Mouse (Mus musculus): ENCODE measurements around the gene Ahsg. TPM values are rescaled to one million over a fixed set of nuclear protein-coding genes. Genes with fewer than 3 reads are reported as not detected.

Ahsg gene
- total and polyA plus RNA-seq, 3 experiments: 0.13 TPM; not detected in 2

- peaks cover 12 to 17% of the 10 kb centered on the region in 2 experiments for H3K36me3 ChIP-seq (ENCODE audit: control insufficient read depth in 1 of 2, insufficient read depth in 2 of 2, low read length in 2 of 2)
- DNase-seq (ENCODE audit: low read depth, low spot score): no peak
- H3K79me2 ChIP-seq (ENCODE audit: control insufficient read depth, insufficient read depth, low read length, poor library complexity): peaks cover 16% of the 10 kb centered on the region
- no peak overlapping the region for H3K4me3 ChIP-seq (ENCODE audit: control insufficient read depth in 1 of 2, insufficient read depth in 1 of 2, low read depth in 2 of 2, low read length in 2 of 2)
- H3K27ac ChIP-seq (ENCODE audit: control insufficient read depth, low read depth, low read length): no peak overlapping the region
- no peak overlapping the region for H3K9ac ChIP-seq (ENCODE audit: control insufficient read depth, low read depth, low read length, poor library complexity, severe bottlenecking)
- H3K4me1 ChIP-seq (ENCODE audit: control insufficient read depth in 1 of 2, insufficient read depth in 2 of 2, low read length in 2 of 2): peaks cover 5 to 15% of the 10 kb centered on the region in 2 experiments
- no peaks in the 10 kb centered on the region for H3K9me3 ChIP-seq (replicated peaks; ENCODE audit: insufficient read depth, low read length)
- H3K27me3 ChIP-seq (ENCODE audit: control insufficient read depth in 1 of 2, insufficient read depth in 2 of 2, low read length in 2 of 2): no peaks in the 10 kb centered on the region
- TF ChIP-seq UBTF (IDR thresholded peaks at IDR 0.05; ENCODE audit: borderline replicate concordance, insufficient read depth, low read depth, low read length): no peak
Measured at GRCm38 (mm10) chr16:22848331-22848730, 42.7 kb upstream of the Ahsg start.

GRCm38 (mm10) chr16:22852709-22853108 is 38.4 kb upstream of the Ahsg start:
- 0 out of 2 replicates have a peak overlapping the region, but pooled peaks have one; percentile 13 for H3K9ac ChIP-seq (ENCODE audit: control insufficient read depth, low read depth, low read length, poor library complexity, severe bottlenecking)
- no peak overlapping the region for H3K4me3 ChIP-seq (ENCODE audit: control insufficient read depth in 1 of 2, insufficient read depth in 1 of 2, low read depth in 2 of 2, low read length in 2 of 2)
- H3K27me3 ChIP-seq (ENCODE audit: control insufficient read depth in 1 of 2, insufficient read depth in 2 of 2, low read length in 2 of 2): no peaks in the 10 kb centered on the region
- H3K4me1 ChIP-seq (ENCODE audit: control insufficient read depth in 1 of 2, insufficient read depth in 2 of 2, low read length in 2 of 2): peaks cover 11 to 21% of the 10 kb centered on the region in 2 experiments
- H3K9me3 ChIP-seq (replicated peaks; ENCODE audit: insufficient read depth, low read length): no peaks in the 10 kb centered on the region
- H3K27ac ChIP-seq (ENCODE audit: control insufficient read depth, low read depth, low read length): peak overlapping the region; percentile 69
- peak; percentile 61 for DNase-seq (ENCODE audit: low read depth, low spot score)
- peaks cover 18 to 29% of the 10 kb centered on the region in 2 experiments for H3K36me3 ChIP-seq (ENCODE audit: control insufficient read depth in 1 of 2, insufficient read depth in 2 of 2, low read length in 2 of 2)
- H3K79me2 ChIP-seq (ENCODE audit: control insufficient read depth, insufficient read depth, low read length, poor library complexity): peaks cover 17% of the 10 kb centered on the region
- TF ChIP-seq POLR2AphosphoS2 (IDR thresholded peaks at IDR 0.05; ENCODE audit: low read length): no peak
- TF ChIP-seq BHLHE40 (IDR thresholded peaks at IDR 0.05; ENCODE audit: borderline replicate concordance, low read depth, low read length): 0 out of 2 replicates have a peak, but pooled peaks have one; percentile 37
- TF ChIP-seq RCOR1 (IDR thresholded peaks at IDR 0.05; ENCODE audit: low read depth, low read length): peak; percentile 63; the same call in 1 of the 2 replicates
- TF ChIP-seq GATA1 (IDR thresholded peaks at IDR 0.05; ENCODE audit: low read depth, low read length): peak; percentile 80
- TF ChIP-seq ZKSCAN1 (IDR thresholded peaks at IDR 0.05; ENCODE audit: low read depth, low read length): no peak
- no peak for TF ChIP-seq TBP (IDR thresholded peaks at IDR 0.05; ENCODE audit: low read depth, low read length)
- no peak for TF ChIP-seq ZC3H11A (IDR thresholded peaks at IDR 0.05; ENCODE audit: low read depth, low read length)
- TF ChIP-seq NRF1 (IDR thresholded peaks at IDR 0.05; ENCODE audit: insufficient read depth, low read depth, low read length, poor library complexity, severe bottlenecking): no peak
- TF ChIP-seq GABPA (IDR thresholded peaks at IDR 0.05; ENCODE audit: low read depth, low read length): no peak
- no peak for TF ChIP-seq CHD1 (IDR thresholded peaks at IDR 0.05; ENCODE audit: low read depth, low read length)
- TF ChIP-seq UBTF (IDR thresholded peaks at IDR 0.05; ENCODE audit: borderline replicate concordance, insufficient read depth, low read depth, low read length): no peak
- no peak for TF ChIP-seq MEF2A (IDR thresholded peaks at IDR 0.05; ENCODE audit: extremely low read depth, insufficient replicate concordance, low read depth, low read length, poor library complexity, severe bottlenecking)
- TF ChIP-seq ZNF384 (IDR thresholded peaks at IDR 0.05; ENCODE audit: low read depth, low read length): no peak
- no peak for TF ChIP-seq ZMIZ1 (IDR thresholded peaks at IDR 0.05; ENCODE audit: low read depth, low read length)
- TF ChIP-seq CTCF (IDR thresholded peaks at IDR 0.05 in 2 of 3, conservative IDR thresholded peaks at IDR 0.05 in 1 of 3; ENCODE audit: control insufficient read depth in 1 of 3, insufficient read depth in 1 of 3, low read depth in 2 of 3, low read length in 3 of 3, poor library complexity in 1 of 3, severe bottlenecking in 1 of 3): no peak
- TF ChIP-seq USF1 (IDR thresholded peaks at IDR 0.05; ENCODE audit: low read depth, low read length): peak; percentile 43; the same call in 1 of the 2 replicates
- peak; percentile 27; the same call in 1 of the 2 replicates for TF ChIP-seq MXI1 (IDR thresholded peaks at IDR 0.05; ENCODE audit: low read depth, low read length)
- TF ChIP-seq POLR2AphosphoS5 (IDR thresholded peaks at IDR 0.05; ENCODE audit: borderline replicate concordance, low read depth, low read length): no peak
- no peak for TF ChIP-seq MAZ (IDR thresholded peaks at IDR 0.05; ENCODE audit: low read depth, low read length)
- TF ChIP-seq E2F4 (IDR thresholded peaks at IDR 0.05; ENCODE audit: borderline replicate concordance, low read depth, low read length): no peak
- no peak for TF ChIP-seq HCFC1 (IDR thresholded peaks at IDR 0.05; ENCODE audit: low read depth, low read length)
- TF ChIP-seq MAFK (IDR thresholded peaks at IDR 0.05; ENCODE audit: borderline replicate concordance, low read depth, low read length): no peak
- TF ChIP-seq TAL1 (IDR thresholded peaks at IDR 0.05; ENCODE audit: low read length): peak; percentile 64
- TF ChIP-seq SIN3A (IDR thresholded peaks at IDR 0.05; ENCODE audit: low read length): peak; percentile 73
- TF ChIP-seq MAX (IDR thresholded peaks at IDR 0.05; ENCODE audit: low read length): peak; percentile 78
- no peak for TF ChIP-seq SMC3 (IDR thresholded peaks at IDR 0.05; ENCODE audit: low read depth, low read length)
- TF ChIP-seq USF2 (IDR thresholded peaks at IDR 0.05; ENCODE audit: borderline replicate concordance in 1 of 2, insufficient read depth in 1 of 2, low read depth in 1 of 2, low read length in 2 of 2): no peak
- peak; percentile 89 for TF ChIP-seq TCF12 (IDR thresholded peaks at IDR 0.05; ENCODE audit: low read depth, low read length)
- TF ChIP-seq MYB (IDR thresholded peaks at IDR 0.05; ENCODE audit: low read depth, low read length): peak; percentile 82
- TF ChIP-seq ETS1 (IDR thresholded peaks at IDR 0.05; ENCODE audit: low read depth, low read length): peak; percentile 68
- TF ChIP-seq NELFE (IDR thresholded peaks at IDR 0.05; ENCODE audit: low read depth, low read length): no peak

All from MEL (cell line).